Mouse (Mus musculus) MEL (cell line): ENCODE measurements around the gene Bdnf. TPM values are rescaled to one million over a fixed set of nuclear protein-coding genes. Genes with fewer than 3 reads are reported as not detected.

Experiments used
- DNase-seq: peaks from one replicate; pipeline ENCODE4 v3.0.0; 2011; ENCODE audit warnings: low read depth, low spot score
- H3K27ac ChIP-seq: 2 replicates; pipeline ENCODE4 v1.5.1; 2012; ENCODE audit warnings: low read depth, mild to moderate bottlenecking, control low read depth, low read length, moderate library complexity; ENCODE audit not compliant: control insufficient read depth
- H3K27me3 ChIP-seq, 2 experiments: fragments of 150-350 bp in 1 of 2; sonication (generic) in 1 of 2; 2 replicates each; pipeline ENCODE4 v1.6.1; 2012; ENCODE audit warnings: low read length in 2 of 2, mild to moderate bottlenecking in 2 of 2, improper control_type of control experiment in 1 of 2, moderate library complexity in 1 of 2; ENCODE audit not compliant: insufficient read depth in 2 of 2, control insufficient read depth in 1 of 2
- H3K36me3 ChIP-seq, 2 experiments: 2 replicates each; pipeline ENCODE4 v1.6.1; 2012 to 2014; ENCODE audit warnings: low read length in 2 of 2, improper control_type of control experiment in 1 of 2, inconsistent platforms in 1 of 2, mild to moderate bottlenecking in 1 of 2; ENCODE audit not compliant: insufficient read depth in 2 of 2, control insufficient read depth in 1 of 2
- H3K4me1 ChIP-seq, 2 experiments: fragments of 150-350 bp in 1 of 2; sonication (generic) in 1 of 2; 2 replicates each; pipeline ENCODE4 v1.6.1; 2012; ENCODE audit warnings: low read length in 2 of 2, improper control_type of control experiment in 1 of 2, mild to moderate bottlenecking in 1 of 2; ENCODE audit not compliant: insufficient read depth in 2 of 2, control insufficient read depth in 1 of 2
- H3K4me3 ChIP-seq, 2 experiments: fragments of 150-350 bp in 1 of 2; sonication (generic) in 1 of 2; 2 replicates each; pipeline ENCODE4 v1.5.1; 2012; ENCODE audit warnings: low read depth in 2 of 2, low read length in 2 of 2, mild to moderate bottlenecking in 2 of 2, moderate library complexity in 2 of 2, control low read depth in 1 of 2, improper control_type of control experiment in 1 of 2; ENCODE audit not compliant: control insufficient read depth in 1 of 2, insufficient read depth in 1 of 2
- H3K79me2 ChIP-seq: 2 replicates; pipeline ENCODE4 v1.6.1; 2012; ENCODE audit warnings: mild to moderate bottlenecking, low read length, moderate library complexity; ENCODE audit not compliant: control insufficient read depth, poor library complexity, insufficient read depth
- H3K9ac ChIP-seq: 2 replicates; pipeline ENCODE4 v1.6.1; 2012; ENCODE audit warnings: low read depth, mild to moderate bottlenecking, control low read depth, low read length, moderate library complexity; ENCODE audit not compliant: control insufficient read depth, poor library complexity, severe bottlenecking
- H3K9me3 ChIP-seq: fragments of 150-350 bp; sonication (generic); replicated peaks from 2 replicates; pipeline ENCODE4 v1.6.1; 2012; ENCODE audit warnings: mild to moderate bottlenecking, low read length, improper control_type of control experiment, moderate library complexity; ENCODE audit not compliant: insufficient read depth
- BHLHE40 ChIP-seq: IDR thresholded peaks from 2 replicates; pipeline ENCODE4 v1.6.1; 2012; ENCODE audit warnings: low read depth, mild to moderate bottlenecking, inconsistent platforms, low read length, improper control_type of control experiment, borderline replicate concordance
- CHD2 ChIP-seq: IDR thresholded peaks from 2 replicates; pipeline ENCODE4 v1.6.1; 2011; ENCODE audit warnings: low read length, improper control_type of control experiment
- EP300 ChIP-seq, 2 experiments: IDR thresholded peaks; 2 replicates each; pipeline ENCODE4 v1.6.1; 2011; ENCODE audit warnings: improper control_type of control experiment in 2 of 2, low read length in 2 of 2, low read depth in 1 of 2, mild to moderate bottlenecking in 1 of 2
- ETS1 ChIP-seq: IDR thresholded peaks from 2 replicates; pipeline ENCODE4 v1.6.1; 2012; ENCODE audit warnings: low read depth, mild to moderate bottlenecking, inconsistent platforms, low read length, improper control_type of control experiment, moderate library complexity
- GABPA ChIP-seq: IDR thresholded peaks from 2 replicates; pipeline ENCODE4 v1.6.1; 2012; ENCODE audit warnings: low read depth, mild to moderate bottlenecking, inconsistent platforms, low read length, improper control_type of control experiment, moderate library complexity
- JUND ChIP-seq: IDR thresholded peaks from 2 replicates; pipeline ENCODE4 v1.6.1; 2011; ENCODE audit warnings: low read depth, mild to moderate bottlenecking, improper control_type of control experiment, low read length
- KAT2A ChIP-seq: conservative IDR thresholded peaks from 2 replicates; pipeline ENCODE4 v1.6.1; 2012; ENCODE audit warnings: low read depth, low read length, improper control_type of control experiment, inconsistent platforms
- MAFK ChIP-seq: IDR thresholded peaks from 2 replicates; pipeline ENCODE4 v1.6.1; 2011; ENCODE audit warnings: low read depth, mild to moderate bottlenecking, low read length, improper control_type of control experiment, borderline replicate concordance
- MAX ChIP-seq: IDR thresholded peaks from 2 replicates; pipeline ENCODE4 v1.6.1; 2011; ENCODE audit warnings: low read length, improper control_type of control experiment
- MEF2A ChIP-seq: IDR thresholded peaks from 2 replicates; pipeline ENCODE4 v1.6.1; 2014; ENCODE audit warnings: low read depth, mild to moderate bottlenecking, inconsistent platforms, low read length, improper control_type of control experiment; ENCODE audit not compliant: poor library complexity, insufficient replicate concordance, severe bottlenecking; ENCODE audit errors: extremely low read depth
- MXI1 ChIP-seq: IDR thresholded peaks from 2 replicates; pipeline ENCODE4 v1.6.1; 2011; ENCODE audit warnings: mild to moderate bottlenecking, low read depth, low read length, improper control_type of control experiment
- MYC ChIP-seq: IDR thresholded peaks from 2 replicates; pipeline ENCODE4 v1.6.1; 2011; ENCODE audit warnings: low read depth, mild to moderate bottlenecking, low read length, improper control_type of control experiment, moderate library complexity
- NELFE ChIP-seq: IDR thresholded peaks from 2 replicates; pipeline ENCODE4 v1.6.1; 2011; ENCODE audit warnings: low read depth, low read length, improper control_type of control experiment
- NRF1 ChIP-seq: IDR thresholded peaks from 2 replicates; pipeline ENCODE4 v1.6.1; 2014; ENCODE audit warnings: low read depth, mild to moderate bottlenecking, inconsistent platforms, low read length, improper control_type of control experiment, moderate library complexity; ENCODE audit not compliant: poor library complexity, insufficient read depth, severe bottlenecking
- POLR2AphosphoS2 ChIP-seq: IDR thresholded peaks from 2 replicates; pipeline ENCODE4 v1.6.1; 2011; ENCODE audit warnings: low read length, improper control_type of control experiment
- SMC3 ChIP-seq: IDR thresholded peaks from 2 replicates; pipeline ENCODE4 v1.6.1; 2011; ENCODE audit warnings: low read depth, low read length, improper control_type of control experiment
- TAL1 ChIP-seq: IDR thresholded peaks from 2 replicates; pipeline ENCODE4 v1.6.1; 2012; ENCODE audit warnings: mild to moderate bottlenecking, inconsistent platforms, low read length, moderate library complexity, mixed read lengths
- UBTF ChIP-seq: IDR thresholded peaks from 2 replicates; pipeline ENCODE4 v1.6.1; 2012; ENCODE audit warnings: low read depth, mild to moderate bottlenecking, inconsistent platforms, low read length, improper control_type of control experiment, moderate library complexity, borderline replicate concordance; ENCODE audit not compliant: insufficient read depth
- USF1 ChIP-seq: IDR thresholded peaks from 2 replicates; pipeline ENCODE4 v1.6.1; 2014; ENCODE audit warnings: low read depth, mild to moderate bottlenecking, inconsistent platforms, low read length, improper control_type of control experiment, moderate library complexity
- USF2 ChIP-seq, 2 experiments: IDR thresholded peaks; 2 replicates each; pipeline ENCODE4 v1.6.1; 2011 to 2012; ENCODE audit warnings: improper control_type of control experiment in 2 of 2, low read length in 2 of 2, borderline replicate concordance in 1 of 2, inconsistent platforms in 1 of 2, low read depth in 1 of 2, mild to moderate bottlenecking in 1 of 2; ENCODE audit not compliant: insufficient read depth in 1 of 2
- ZC3H11A ChIP-seq: IDR thresholded peaks from 2 replicates; pipeline ENCODE4 v1.6.1; 2012; ENCODE audit warnings: low read depth, mild to moderate bottlenecking, inconsistent platforms, low read length, improper control_type of control experiment
- ZNF384 ChIP-seq: IDR thresholded peaks from 2 replicates; pipeline ENCODE4 v1.6.1; 2012; ENCODE audit warnings: low read depth, mild to moderate bottlenecking, inconsistent platforms, low read length, improper control_type of control experiment
- polyA plus RNA-seq, 2 experiments: library from polyadenylated mRNA; stranded (reverse) in 1 of 2; unstranded in 1 of 2; fragments of >175 nt in 1 of 2; fragments of >200 nt in 1 of 2; gene quantifications; 2 replicates each; pipeline versions ENCODE4 v1.2.1 to v1.2.4; 2012; ENCODE audit warnings: low replicate concordance in 2 of 2, low read depth in 1 of 2; ENCODE audit not compliant: insufficient read length in 2 of 2, insufficient read depth in 1 of 2, missing spikeins in 1 of 2
- total RNA-seq: library from RNA; depleted of rRNA; stranded (reverse); fragments of 300-350 nt; gene quantifications from 2 replicates; pipeline ENCODE4 v1.2.3, GENCODE M21; 2012

The Bdnf gene
- total and polyA plus RNA-seq, 3 experiments, result not detected

DNA sequence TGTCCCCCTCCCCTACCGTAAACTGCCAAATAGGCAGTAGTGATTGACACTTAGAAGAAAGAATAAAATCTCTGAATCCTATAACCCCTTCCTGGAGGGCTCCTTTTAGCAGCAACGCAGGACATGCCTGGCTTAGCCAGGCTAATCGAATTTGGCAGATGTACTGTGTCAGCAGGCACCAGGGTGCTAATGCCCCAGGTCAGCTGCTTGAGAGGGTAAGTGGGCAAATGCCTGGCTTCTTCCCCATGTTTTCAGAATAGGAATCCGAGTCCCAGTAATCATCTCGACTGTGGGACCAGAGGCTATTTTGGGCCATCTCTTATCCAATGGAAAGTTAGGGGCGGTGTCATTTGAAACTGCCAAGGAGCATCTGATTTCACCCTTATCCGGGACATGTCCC lies 60.8 kb downstream of the Bdnf start:
- TF ChIP-seq CHD2 (no peak), MAFK (no peak), ZNF384 (no peak), GABPA (no peak), KAT2A (no peak), ZC3H11A (no peak), BHLHE40 (no peak), MXI1 (no peak), MYC (no peak), POLR2AphosphoS2 (no peak), NELFE (no peak), USF2 (IDR thresholded peaks at IDR 0.05; ENCODE audit: borderline replicate concordance in 1 of 2, insufficient read depth in 1 of 2, low read depth in 1 of 2, low read length in 2 of 2) (no peak), EP300 (IDR thresholded peaks at IDR 0.05; ENCODE audit: low read depth in 1 of 2, low read length in 2 of 2) (no peak), UBTF (no peak), NRF1 (no peak), ETS1 (no peak), USF1 (no peak), JUND (no peak), TAL1 (no peak)
- Histone ChIP-seq H3K27me3 (no peaks in the 10 kb centered on the region), H3K4me1 (no peaks in the 10 kb centered on the region), H3K36me3 (no peaks in the 10 kb centered on the region), H3K9me3 (no peaks in the 10 kb centered on the region), H3K9ac (no peak overlapping the region), H3K4me3 (no peak overlapping the region), H3K27ac (no peak overlapping the region), H3K79me2 (no peaks in the 10 kb centered on the region)
- no peak for DNase-seq

- Histone ChIP-seq H3K9ac (no peak overlapping the region), H3K9me3 (no peaks in the 10 kb centered on the region), H3K4me1 (no peaks in the 10 kb centered on the region), H3K36me3 (no peaks in the 10 kb centered on the region), H3K27me3 (no peaks in the 10 kb centered on the region), H3K4me3 (no peak overlapping the region)
- TF ChIP-seq MEF2A (no peak), ETS1 (no peak), ZNF384 (no peak), USF2 (IDR thresholded peaks at IDR 0.05; ENCODE audit: borderline replicate concordance in 1 of 2, insufficient read depth in 1 of 2, low read depth in 1 of 2, low read length in 2 of 2) (no peak), SMC3 (no peak), CHD2 (no peak), MAX (no peak)
- TF ChIP-seq, all 39 proteins: peak for 0
- no peak for DNase-seq
- Histone ChIP-seq H3K79me2 (no peaks in the 10 kb centered on the region), H3K27ac (no peak overlapping the region)
Observed at GRCm38 (mm10) chr2:109736306-109736705, 61.8 kb downstream of the Bdnf start.
